Mouse (Mus musculus) heart, adult 2 months (tissue): ENCODE measurements around the gene Mtmr3.

Experiments used
- CTCF ChIP-seq: fragments of 200-600 bp; IDR thresholded peaks from 2 replicates; pipeline ENCODE4 v1.8.1; 2022; ENCODE audit warnings: antibody characterized with exemption, mild to moderate bottlenecking, moderate library complexity
- EP300 ChIP-seq: fragments of 200-500 bp; IDR thresholded peaks from 2 replicates; pipeline ENCODE4 v1.6.1; 2011; ENCODE audit warnings: low read depth, low read length, control low read depth; ENCODE audit not compliant: insufficient read depth
- POLR2A ChIP-seq: fragments of 200-500 bp; IDR thresholded peaks from 2 replicates; pipeline ENCODE4 v1.6.1; 2011; ENCODE audit warnings: mild to moderate bottlenecking, low read depth, low read length, control low read depth; ENCODE audit not compliant: insufficient read depth

DNA sequence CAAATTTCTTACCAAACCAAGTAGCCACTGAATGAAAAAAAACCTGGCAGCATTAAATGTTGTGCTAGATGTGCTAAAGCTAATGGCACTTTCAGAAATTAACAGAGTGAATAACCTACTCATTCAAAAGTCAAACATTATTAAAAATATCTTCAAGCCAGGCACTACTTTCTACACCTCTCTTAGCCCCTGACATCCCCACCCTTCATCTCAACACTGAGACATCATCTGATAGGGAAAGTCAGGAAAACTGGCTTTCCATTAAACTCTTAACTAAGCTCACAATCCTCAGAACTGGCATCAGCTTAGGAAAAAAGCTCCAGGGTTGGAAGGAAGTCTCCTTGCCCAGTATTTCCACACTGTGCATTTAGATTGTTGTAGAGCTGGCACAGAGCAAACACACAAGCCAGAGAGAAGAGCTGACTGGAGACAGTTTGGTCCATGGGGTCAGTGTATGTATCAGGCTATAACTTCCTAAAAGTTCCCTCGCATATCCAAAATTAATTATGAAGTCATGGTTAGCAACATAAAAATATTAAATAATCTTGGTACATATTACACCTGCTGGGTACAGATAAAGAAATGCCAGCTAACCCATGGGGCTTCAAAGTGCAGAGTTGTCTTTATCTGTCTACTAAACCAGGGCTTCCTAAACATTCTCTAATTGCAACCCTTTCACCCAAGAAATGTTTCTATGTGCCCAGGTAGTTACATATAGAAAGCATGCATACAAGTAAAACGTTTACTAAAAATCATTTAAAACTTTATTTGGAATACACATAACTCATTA lies 41.2 kb downstream of the Mtmr3 start:
- TF ChIP-seq CTCF: no peak
- no peak for TF ChIP-seq POLR2A
- TF ChIP-seq EP300: no peak
